Mouse (Mus musculus): ENCODE measurements around the gene Hspg2. TPM values are rescaled to one million over a fixed set of nuclear protein-coding genes. Genes with fewer than 3 reads are reported as not detected.

Hspg2 gene
- total RNA-seq, 2 experiments from 2014 or later, result 14.9 to 15.0 TPM

DNA sequence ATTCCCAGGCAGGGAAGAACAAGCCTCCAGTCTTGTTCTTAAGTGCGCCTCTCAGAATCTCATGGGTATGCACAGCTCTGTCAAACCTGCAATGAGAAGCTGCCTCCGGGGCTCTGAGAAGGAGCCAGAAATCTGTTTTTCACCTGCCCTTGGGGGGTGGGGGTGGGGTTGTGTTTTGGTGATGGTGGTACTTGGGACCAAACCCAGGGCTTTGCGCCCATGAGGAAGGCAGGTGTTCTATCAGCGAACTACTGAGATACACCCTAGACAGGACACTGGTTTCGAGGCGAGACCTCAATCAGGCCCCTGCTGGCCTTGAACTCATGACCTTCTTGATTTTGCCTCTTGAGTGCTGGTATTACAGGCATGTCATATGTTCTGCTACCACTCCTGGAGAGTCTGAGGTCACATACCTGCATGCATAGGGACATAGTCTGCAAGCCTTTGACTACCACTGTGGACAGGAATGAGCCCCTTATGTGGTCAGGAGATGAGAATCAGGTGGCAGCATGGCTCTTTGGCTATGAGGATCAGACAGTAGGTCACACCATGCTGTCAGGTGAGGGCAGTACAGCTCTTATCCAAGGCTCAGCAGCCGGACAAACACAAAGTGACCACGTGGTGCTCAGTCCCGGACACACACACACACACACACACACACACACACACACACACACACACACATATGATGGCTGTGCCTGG lies 30.5 kb downstream of the Hspg2 start:
- intact Hi-C loops (cut with DNase I), result no loop called here
- no peak for DNase-seq

GRCm38 (mm10) chr4:137500149-137500548 lies 31.6 kb downstream of the Hspg2 start:
- intact Hi-C loops (cut with DNase I), result no loop called here
- DNase-seq, result no peak

DNA sequence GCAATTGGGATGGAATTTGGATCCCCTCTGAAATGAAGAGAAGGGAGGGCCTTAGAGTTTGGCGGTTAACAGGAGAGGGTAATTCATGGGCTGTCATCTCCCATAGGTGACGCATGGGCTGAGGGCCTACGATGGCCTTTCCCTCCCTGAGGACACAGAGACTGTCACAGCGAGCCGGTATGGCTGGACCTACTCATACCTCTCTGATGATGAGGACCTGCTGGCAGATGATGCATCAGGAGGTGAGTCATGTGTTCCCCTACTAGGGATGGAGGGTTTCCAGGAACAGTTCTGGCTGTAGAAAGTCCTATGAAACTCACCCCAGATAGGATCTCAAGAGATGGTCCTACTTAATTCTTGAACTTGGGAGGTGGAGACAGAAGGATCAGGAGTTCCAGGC lies 32.4 kb downstream of the Hspg2 start:
- no peak for DNase-seq
- intact Hi-C loops (cut with DNase I), result no loop called here

GRCm38 (mm10) chr4:137502183-137502582 lies 33.6 kb downstream of the Hspg2 start:
- no peak for DNase-seq
- intact Hi-C loops (cut with DNase I), result no loop called here

- DNase-seq, result no peak
- intact Hi-C loops (cut with DNase I), result no loop called here
These were observed 34.2 kb downstream of the Hspg2 start for GRCm38 (mm10) chr4:137502801-137503200.

DNA sequence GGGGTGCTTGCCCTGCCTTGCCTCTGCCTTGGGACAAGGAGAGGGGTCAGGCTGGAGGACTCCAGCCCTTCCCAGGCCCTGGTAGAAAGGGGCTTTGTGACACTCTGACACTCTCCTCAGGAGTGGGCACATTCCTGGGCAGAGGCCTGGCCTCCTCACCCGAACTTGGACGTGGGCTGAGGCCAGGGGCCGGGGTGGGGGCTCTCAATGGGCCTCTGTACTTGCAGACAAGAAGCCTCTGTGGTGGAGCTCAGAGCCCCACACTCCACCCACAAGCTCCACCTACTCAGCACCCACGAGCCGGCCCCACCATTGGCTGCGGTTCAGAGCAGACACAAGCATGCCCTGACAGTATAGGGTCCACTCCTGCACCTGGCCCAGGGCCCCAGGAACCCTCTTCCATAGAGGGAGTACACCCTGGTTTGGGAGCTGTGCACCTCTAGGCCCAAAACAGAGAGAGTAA lies 35.0 kb downstream of the Hspg2 start:
- intact Hi-C loops (cut with DNase I), result no loop called here
- no peak for DNase-seq

DNA sequence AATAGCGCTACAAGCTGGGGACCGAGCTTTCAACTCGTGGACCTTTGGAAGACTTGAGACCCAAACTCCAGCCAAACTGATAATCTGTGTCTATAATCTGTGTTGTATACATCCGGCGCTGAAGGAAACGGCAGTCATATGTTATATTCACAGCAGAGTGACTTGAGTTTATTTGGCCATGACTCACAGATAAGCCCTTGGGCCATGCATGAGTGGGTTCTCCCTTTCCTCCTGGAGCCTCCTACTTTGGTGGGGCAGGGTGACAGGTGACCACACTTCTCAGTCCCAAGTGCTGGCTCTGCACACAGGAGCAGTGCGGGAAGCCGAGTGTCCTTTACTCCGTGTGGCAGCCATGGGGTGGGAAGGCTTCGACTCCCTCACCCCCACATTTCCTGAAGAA lies 38.1 kb downstream of the Hspg2 start:
- no peak for DNase-seq
- intact Hi-C loops (cut with DNase I), result no loop called here

- intact Hi-C loops (cut with DNase I), result no loop called here
- no peak for DNase-seq
These were observed 41.0 kb downstream of the Hspg2 start for GRCm38 (mm10) chr4:137509528-137509927.

- DNase-seq, result peak; percentile 37
- intact Hi-C loops (cut with DNase I), result no loop called here
These were observed 41.6 kb downstream of the Hspg2 start for GRCm38 (mm10) chr4:137510021-137510696.

GRCm38 (mm10) chr4:137512897-137513296 lies 44.3 kb downstream of the Hspg2 start:
- intact Hi-C loops (cut with DNase I), result no loop called here
- DNase-seq, result no peak

- intact Hi-C loops (cut with DNase I), result no loop called here
- no peak for DNase-seq
These were observed 49.6 kb downstream of the Hspg2 start for GRCm38 (mm10) chr4:137517989-137518691.

DNA sequence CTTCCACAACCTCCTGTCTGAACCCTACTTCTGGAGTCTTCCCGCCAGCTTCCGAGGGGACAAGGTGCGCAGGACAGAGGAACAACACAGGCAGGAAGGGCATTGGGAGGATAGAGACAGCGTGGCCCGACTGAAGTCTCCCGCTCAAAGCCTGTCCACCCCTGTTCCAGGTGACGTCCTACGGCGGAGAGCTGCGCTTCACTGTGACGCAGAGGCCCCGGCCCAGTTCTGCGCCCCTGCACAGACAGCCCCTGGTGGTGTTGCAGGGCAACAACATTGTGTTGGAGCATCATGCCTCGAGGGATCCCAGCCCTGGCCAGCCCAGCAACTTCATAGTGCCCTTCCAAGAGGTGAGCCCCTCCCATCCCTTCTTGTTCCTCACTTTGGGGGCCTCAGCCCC lies 50.2 kb downstream of the Hspg2 start:
- DNase-seq, result no peak
- intact Hi-C loops (cut with DNase I), result no loop called here

DNA sequence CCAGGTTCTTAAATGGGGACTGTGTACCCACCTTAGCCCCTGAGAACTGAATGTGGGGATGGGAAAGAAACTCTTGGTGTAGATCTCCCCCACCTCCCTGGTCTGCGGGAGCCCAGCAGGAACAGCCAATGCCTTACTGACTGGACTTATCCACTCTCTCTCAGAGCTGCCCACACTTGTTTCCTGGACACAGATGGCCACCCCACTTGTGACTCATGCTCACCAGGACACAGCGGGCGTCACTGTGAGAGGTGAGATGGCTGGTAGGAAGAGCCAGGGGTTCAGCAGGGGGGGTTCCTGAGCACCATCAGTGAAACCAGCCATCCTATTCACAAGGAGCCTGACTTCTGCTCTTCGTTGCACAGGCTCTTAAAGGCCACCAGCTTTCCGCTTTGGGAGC lies 51.8 kb downstream of the Hspg2 start:
- DNase-seq, result no peak
- intact Hi-C loops (cut with DNase I), result no loop called here

DNA sequence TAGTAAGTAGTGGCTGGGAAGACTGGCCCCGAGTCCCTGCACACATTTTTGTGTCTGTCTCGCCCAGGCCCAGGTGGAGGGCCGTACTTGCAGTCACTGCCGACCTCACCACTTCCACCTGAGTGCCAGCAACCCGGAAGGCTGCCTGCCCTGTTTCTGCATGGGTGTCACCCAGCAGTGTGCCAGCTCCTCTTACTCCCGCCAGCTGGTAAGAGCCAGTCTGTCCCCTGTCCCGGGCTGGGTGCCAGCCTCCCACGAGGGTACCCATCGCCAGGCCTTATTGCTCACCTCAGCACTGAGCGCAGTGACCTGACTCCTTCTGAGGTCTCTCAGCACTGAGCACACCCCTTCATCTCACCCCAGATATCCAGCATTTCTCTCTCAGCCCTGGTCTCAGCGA lies 53.4 kb downstream of the Hspg2 start:
- intact Hi-C loops (cut with DNase I), result no loop called here
- peak; percentile 50 for DNase-seq

- no peak for DNase-seq
- intact Hi-C loops (cut with DNase I), result no loop called here
These were observed 56.9 kb downstream of the Hspg2 start for GRCm38 (mm10) chr4:137525426-137525825.

GRCm38 (mm10) chr4:137527368-137527767 lies 58.8 kb downstream of the Hspg2 start:
- intact Hi-C loops (cut with DNase I), result no loop called here
- DNase-seq, result no peak

DNA sequence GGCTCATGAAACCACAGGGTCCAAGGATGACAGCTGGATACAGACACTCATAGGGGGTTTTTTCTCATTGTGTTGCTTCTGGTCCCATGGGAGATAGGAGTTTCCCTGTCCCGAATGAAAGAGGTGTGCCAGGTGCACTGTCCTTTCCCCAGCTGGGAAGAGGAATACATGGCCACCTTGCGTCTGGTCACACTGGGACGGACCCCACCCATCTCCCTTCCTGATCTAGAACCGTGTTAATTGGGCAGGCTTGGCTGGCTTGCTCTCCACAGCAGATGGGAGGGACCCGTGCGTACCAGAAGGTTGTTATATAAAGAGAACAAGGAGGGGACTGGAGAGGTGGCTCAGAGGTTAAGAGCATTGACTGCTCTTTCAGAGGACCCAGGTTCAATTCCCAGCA lies 59.3 kb downstream of the Hspg2 start:
- DNase-seq, result no peak
- intact Hi-C loops (cut with DNase I), result no loop called here

GRCm38 (mm10) chr4:137540356-137540755 lies 71.8 kb downstream of the Hspg2 start:
- no peak for DNase-seq

GRCm38 (mm10) chr4:137542968-137543367 lies 74.4 kb downstream of the Hspg2 start:
- no peak for DNase-seq
- intact Hi-C loops (cut with DNase I), result no loop called here

More at GRCm38 (mm10) chr4:137540356-137540755, 71.8 kb downstream of the Hspg2 start:
- intact Hi-C loops (cut with DNase I), result no loop called here

DNA sequence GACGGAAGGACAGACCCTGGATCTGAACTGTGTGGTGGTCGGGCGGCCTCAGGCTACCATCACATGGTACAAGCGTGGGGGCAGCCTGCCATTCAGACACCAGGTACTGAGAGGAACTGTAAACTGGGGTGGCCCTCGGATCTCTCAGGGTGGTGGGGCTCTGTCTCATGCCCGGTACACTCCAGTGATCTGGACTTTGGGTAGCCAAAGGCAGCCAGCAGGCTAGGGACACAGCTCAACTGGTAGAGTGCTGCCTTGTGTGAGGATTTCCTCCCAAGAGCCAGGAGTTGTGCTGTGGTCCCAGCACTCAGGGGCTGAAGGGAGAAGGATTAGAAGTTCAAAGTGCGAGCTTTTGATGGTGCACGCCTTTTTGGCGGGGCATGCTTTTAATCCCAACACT lies 77.0 kb downstream of the Hspg2 start:
- intact Hi-C loops (cut with DNase I), result no loop called here
- DNase-seq, result no peak

GRCm38 (mm10) chr4:137546003-137546525 lies 77.5 kb downstream of the Hspg2 start:
- intact Hi-C loops (cut with DNase I), result no loop called here
- peak; percentile 64 for DNase-seq

- intact Hi-C loops (cut with DNase I), result no loop called here
- no peak for DNase-seq
These were observed 84.9 kb downstream of the Hspg2 start for GRCm38 (mm10) chr4:137553466-137553865.
